Mouse (Mus musculus): Measurements from ENCODE around the gene Miga2. TPM values are rescaled to one million over a fixed set of nuclear protein-coding genes. Genes with fewer than 3 reads are reported as not detected.

Miga2 gene
- polyA plus RNA-seq, 1 experiment, result 46.8 TPM

DNA sequence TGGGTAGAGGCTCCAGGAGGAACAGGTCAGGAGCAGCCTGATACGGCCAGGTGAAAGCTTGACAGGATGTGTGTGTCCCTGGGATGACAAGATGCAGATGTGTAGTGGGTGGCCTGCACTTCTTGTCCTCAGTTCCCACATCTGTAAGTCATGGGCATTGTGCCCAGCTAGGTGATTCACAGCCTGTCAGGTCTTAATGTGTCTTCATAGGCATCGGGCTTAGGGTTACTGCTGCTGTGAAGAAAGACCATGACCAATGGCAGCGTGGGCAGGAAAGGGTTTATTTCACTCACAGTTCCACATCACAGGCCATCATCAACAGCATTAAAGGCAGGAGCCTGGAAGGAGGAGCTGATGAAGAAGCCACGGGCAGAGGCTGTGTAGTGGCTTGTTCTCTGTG lies 21.6 kb downstream of the Miga2 start:
- TF ChIP-seq POLR2A (IDR thresholded peaks at IDR 0.05; ENCODE audit: low read depth, low read length) (no peak), CTCF (conservative IDR thresholded peaks at IDR 0.05; ENCODE audit: insufficient read depth, insufficient read length, low read depth, low read length) (no peak)
- DNase-seq, result no peak
- WGBS, result 73% methylated on average over 4 of the region's 4 CpGs
- Histone ChIP-seq H3K36me3 (ENCODE audit: control insufficient read depth, insufficient read depth, low read length) (no peaks in the 10 kb centered on the region), H3K4me3 (ENCODE audit: insufficient read depth, low read depth, low read length) (no peak overlapping the region), H3K27me3 (replicated peaks; ENCODE audit: control insufficient read depth, insufficient read depth, low read length) (no peaks in the 10 kb centered on the region), H3K27ac (ENCODE audit: insufficient read depth, low read depth, low read length) (no peak overlapping the region), H3K4me1 (ENCODE audit: control insufficient read depth, insufficient read depth, low read length) (no peaks in the 10 kb centered on the region)

DNA sequence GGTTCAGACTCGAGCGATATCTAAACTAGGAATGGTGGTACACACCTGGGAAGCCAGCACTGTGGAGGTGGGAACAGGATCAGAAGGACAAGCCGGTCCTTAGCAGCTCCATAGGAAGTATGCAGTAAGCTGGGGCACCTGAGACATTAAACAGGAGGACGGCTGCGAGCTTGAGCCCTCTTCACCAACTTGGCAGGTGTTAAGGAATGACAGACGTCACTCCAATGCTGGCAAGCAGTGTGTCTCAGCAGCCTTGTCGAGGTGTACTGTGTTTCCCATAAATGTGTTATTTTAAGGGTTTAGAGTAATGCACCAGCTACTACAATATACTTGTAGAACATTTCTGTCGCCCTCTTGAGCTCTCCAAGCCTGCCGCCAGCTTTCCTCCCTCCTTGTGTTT lies 22.9 kb downstream of the Miga2 start:
- no peaks in the 10 kb centered on the region for H3K27me3 ChIP-seq (replicated peaks; ENCODE audit: control insufficient read depth, insufficient read depth, low read length)
- H3K36me3 ChIP-seq (ENCODE audit: control insufficient read depth, insufficient read depth, low read length), result no peaks in the 10 kb centered on the region
- no peak for DNase-seq
- H3K27ac ChIP-seq (ENCODE audit: insufficient read depth, low read depth, low read length), result no peak overlapping the region
- WGBS, result 84% methylated on average over 9 of the region's 9 CpGs
- H3K4me3 ChIP-seq (ENCODE audit: insufficient read depth, low read depth, low read length), result no peak overlapping the region
- no peak for TF ChIP-seq POLR2A (IDR thresholded peaks at IDR 0.05; ENCODE audit: low read depth, low read length)
- no peak for TF ChIP-seq CTCF (conservative IDR thresholded peaks at IDR 0.05; ENCODE audit: insufficient read depth, insufficient read length, low read depth, low read length)
- no peaks in the 10 kb centered on the region for H3K4me1 ChIP-seq (ENCODE audit: control insufficient read depth, insufficient read depth, low read length)

- H3K4me3 ChIP-seq (ENCODE audit: insufficient read depth, low read depth, low read length), result no peak overlapping the region
- no peak for DNase-seq
- no peak overlapping the region for H3K27ac ChIP-seq (ENCODE audit: insufficient read depth, low read depth, low read length)
- WGBS, result 99% methylated on average over 2 of the region's 2 CpGs
- no peaks in the 10 kb centered on the region; the same call in 1 of the 2 replicates for H3K4me1 ChIP-seq (ENCODE audit: control insufficient read depth, insufficient read depth, low read length)
- no peaks in the 10 kb centered on the region for H3K27me3 ChIP-seq (replicated peaks; ENCODE audit: control insufficient read depth, insufficient read depth, low read length)
- TF ChIP-seq POLR2A (IDR thresholded peaks at IDR 0.05; ENCODE audit: low read depth, low read length) (no peak), CTCF (conservative IDR thresholded peaks at IDR 0.05; ENCODE audit: insufficient read depth, insufficient read length, low read depth, low read length) (no peak)
- no peaks in the 10 kb centered on the region for H3K36me3 ChIP-seq (ENCODE audit: control insufficient read depth, insufficient read depth, low read length)
Measured at GRCm38 (mm10) chr2:30389000-30389399, 25.0 kb downstream of the Miga2 start.

DNA sequence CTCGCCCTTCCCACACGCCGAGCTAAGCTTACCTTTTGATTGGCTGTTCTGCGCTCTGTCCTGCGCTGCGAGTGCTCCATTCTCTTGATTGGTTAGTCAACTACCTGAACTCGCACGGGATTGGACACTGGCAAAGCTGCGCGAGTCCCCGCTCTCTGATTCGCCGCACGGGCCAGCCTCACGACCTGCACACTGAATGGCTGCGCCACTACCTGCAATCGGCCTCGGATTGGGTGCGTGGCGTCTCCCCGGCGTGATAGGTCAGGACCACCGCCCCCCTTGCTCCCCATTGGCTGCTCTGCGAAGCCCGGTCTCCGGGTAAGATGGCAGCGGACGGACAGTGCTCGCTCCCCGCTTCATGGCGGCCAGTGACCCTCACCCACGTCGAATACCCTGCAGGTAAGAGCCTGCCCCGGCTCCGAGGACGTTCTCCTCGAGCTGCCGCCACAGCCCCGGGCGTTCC lies 28.1 kb downstream of the Miga2 start, which contains the start of gene Dolpp1:
Gene Dolpp1, plus strand, starts transcription at position 141 of the 463 bp plus-strand sequence.
- H3K36me3 ChIP-seq (ENCODE audit: control insufficient read depth, insufficient read depth, low read length), result no peaks in the 10 kb centered on the region; the same call in 1 of the 2 replicates
- H3K27ac ChIP-seq (ENCODE audit: insufficient read depth, low read depth, low read length), result peak within 1 kb of the TSS; percentile 41
- H3K4me3 ChIP-seq (ENCODE audit: insufficient read depth, low read depth, low read length), result peak within 1 kb of the TSS; percentile 77
- DNase-seq, result peak; percentile 99
- no peaks in the 10 kb centered on the region for H3K27me3 ChIP-seq (replicated peaks; ENCODE audit: control insufficient read depth, insufficient read depth, low read length)
- TF ChIP-seq POLR2A (IDR thresholded peaks at IDR 0.05; ENCODE audit: low read depth, low read length) (peak; percentile 50), CTCF (conservative IDR thresholded peaks at IDR 0.05; ENCODE audit: insufficient read depth, insufficient read length, low read depth, low read length) (no peak)
- WGBS, result 1% methylated on average over 40 of the region's 40 CpGs
- no peaks in the 10 kb centered on the region; the same call in 1 of the 2 replicates for H3K4me1 ChIP-seq (ENCODE audit: control insufficient read depth, insufficient read depth, low read length)

DNA sequence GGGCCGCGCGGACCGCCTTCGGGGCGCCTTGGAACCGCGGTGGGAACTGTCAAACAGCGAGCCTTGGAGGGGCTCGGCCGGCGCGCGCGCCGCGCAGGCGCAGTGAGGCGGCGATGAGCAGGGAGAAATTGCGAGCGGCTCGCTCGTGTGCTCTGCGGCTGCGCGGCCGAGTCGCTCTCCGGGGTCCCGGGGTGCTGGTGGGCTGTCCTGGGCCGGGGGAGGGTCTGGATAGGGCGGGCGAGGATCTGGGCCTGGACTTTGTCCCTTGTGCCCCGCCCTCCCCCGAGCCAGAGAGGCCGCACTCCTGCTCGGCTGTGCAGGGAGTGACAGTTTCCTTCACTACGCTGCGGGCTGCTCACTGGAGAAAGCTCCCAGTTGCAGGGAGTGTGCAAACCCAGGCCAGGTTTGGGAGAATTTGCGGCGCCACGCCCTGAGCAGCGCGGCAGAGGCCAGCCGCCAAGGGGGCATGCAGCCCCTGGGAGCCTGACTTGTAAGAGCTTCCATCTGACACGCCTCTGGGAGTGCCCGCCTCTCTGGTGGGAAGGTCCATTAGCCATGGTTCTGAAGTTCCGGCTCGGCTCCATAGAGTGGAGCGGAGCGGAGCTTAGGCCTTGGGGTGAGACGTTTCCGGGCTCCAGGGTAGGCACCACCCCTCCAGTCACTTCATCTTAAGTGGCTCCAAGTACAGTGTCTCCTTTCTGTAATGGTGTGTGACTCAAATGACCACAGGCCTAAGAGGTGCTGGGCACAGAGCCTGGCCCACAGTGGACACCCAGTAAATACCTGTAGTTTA lies 28.7 kb downstream of the Miga2 start:
- Histone ChIP-seq H3K36me3 (ENCODE audit: control insufficient read depth, insufficient read depth, low read length) (no peaks in the 10 kb centered on the region; the same call in none of the 2 replicates), H3K27ac (ENCODE audit: insufficient read depth, low read depth, low read length) (peak overlapping the region; percentile 41), H3K27me3 (replicated peaks; ENCODE audit: control insufficient read depth, insufficient read depth, low read length) (no peaks in the 10 kb centered on the region), H3K4me3 (ENCODE audit: insufficient read depth, low read depth, low read length) (peak overlapping the region; percentile 77), H3K4me1 (ENCODE audit: control insufficient read depth, insufficient read depth, low read length) (no peaks in the 10 kb centered on the region; the same call in 1 of the 2 replicates)
- WGBS, result under 1% methylated on average over 54 of the region's 54 CpGs
- TF ChIP-seq POLR2A (IDR thresholded peaks at IDR 0.05; ENCODE audit: low read depth, low read length) (no peak), CTCF (conservative IDR thresholded peaks at IDR 0.05; ENCODE audit: insufficient read depth, insufficient read length, low read depth, low read length) (no peak)
- peak; percentile 90 for DNase-seq

DNA sequence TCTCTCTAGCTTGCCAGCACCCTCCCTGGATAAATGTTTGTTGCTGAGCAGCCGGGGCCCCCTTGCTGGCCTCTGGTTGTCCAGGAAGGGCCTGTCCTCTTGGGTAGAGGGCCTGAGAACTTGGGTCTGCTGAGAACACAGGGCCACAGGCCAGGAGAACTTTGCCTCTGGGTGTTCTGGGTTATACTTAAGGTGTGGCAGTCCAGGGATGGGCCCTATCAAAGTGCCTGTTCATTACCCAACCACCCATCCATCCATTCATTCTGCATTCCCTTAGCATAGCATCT lies 29.3 kb downstream of the Miga2 start:
- no peaks in the 10 kb centered on the region for H3K27me3 ChIP-seq (replicated peaks; ENCODE audit: control insufficient read depth, insufficient read depth, low read length)
- no peaks in the 10 kb centered on the region; the same call in none of the 2 replicates for H3K36me3 ChIP-seq (ENCODE audit: control insufficient read depth, insufficient read depth, low read length)
- H3K27ac ChIP-seq (ENCODE audit: insufficient read depth, low read depth, low read length), result peak overlapping the region; percentile 3; the same call in 1 of the 2 replicates
- H3K4me3 ChIP-seq (ENCODE audit: insufficient read depth, low read depth, low read length), result peak overlapping the region; percentile 77
- 31% methylated on average over 1 of the region's 1 CpGs for WGBS
- no peaks in the 10 kb centered on the region; the same call in 1 of the 2 replicates for H3K4me1 ChIP-seq (ENCODE audit: control insufficient read depth, insufficient read depth, low read length)
- TF ChIP-seq CTCF (conservative IDR thresholded peaks at IDR 0.05; ENCODE audit: insufficient read depth, insufficient read length, low read depth, low read length) (no peak), POLR2A (IDR thresholded peaks at IDR 0.05; ENCODE audit: low read depth, low read length) (no peak)
- peak; percentile 47 for DNase-seq

GRCm38 (mm10) chr2:30395757-30396156 lies 31.7 kb downstream of the Miga2 start:
- no peak for TF ChIP-seq POLR2A (IDR thresholded peaks at IDR 0.05; ENCODE audit: low read depth, low read length)
- no peaks in the 10 kb centered on the region; the same call in 1 of the 2 replicates for H3K4me1 ChIP-seq (ENCODE audit: control insufficient read depth, insufficient read depth, low read length)
- H3K4me3 ChIP-seq (ENCODE audit: insufficient read depth, low read depth, low read length), result no peak overlapping the region
- no peaks in the 10 kb centered on the region; the same call in none of the 2 replicates for H3K36me3 ChIP-seq (ENCODE audit: control insufficient read depth, insufficient read depth, low read length)
- 91% methylated on average over 7 of the region's 7 CpGs for WGBS
- DNase-seq, result no peak
- no peak overlapping the region for H3K27ac ChIP-seq (ENCODE audit: insufficient read depth, low read depth, low read length)
- H3K27me3 ChIP-seq (replicated peaks; ENCODE audit: control insufficient read depth, insufficient read depth, low read length), result no peaks in the 10 kb centered on the region

Measured in kidney, adult 2 months (tissue).